Mouse (Mus musculus) gastrocnemius, adult 2 months (tissue): ENCODE results near the gene Gabbr2. TPM values are rescaled to one million over a fixed set of nuclear protein-coding genes. Genes with fewer than 3 reads are reported as not detected.

Source experiments
- DNase-seq: peaks from one replicate; pipeline ENCODE4 v3.0.0; 2022
- H3K27ac ChIP-seq: fragments of 200-600 bp; 2 replicates; pipeline ENCODE4 v1.8.1; 2022; ENCODE audit warnings: mild to moderate bottlenecking
- H3K4me3 ChIP-seq: fragments of 200-600 bp; 2 replicates; pipeline ENCODE4 v1.8.1; 2022; ENCODE audit warnings: mild to moderate bottlenecking, moderate library complexity
- CTCF ChIP-seq: fragments of 200-600 bp; IDR thresholded peaks from 2 replicates; pipeline ENCODE4 v1.8.1; 2022; ENCODE audit warnings: antibody characterized with exemption, mild to moderate bottlenecking, moderate library complexity
- intact Hi-C: fragments of 180-260 bp; cut with DNase I; formaldehyde crosslinking; loops from one replicate; pipeline ENCODE4 v1.15.1; 2025
- total RNA-seq, 2 experiments: library from RNA; stranded (reverse); gene quantifications; 2 replicates each; pipeline ENCODE4 v1.2.3; 2021

Gabbr2 gene
- total RNA-seq, 2 experiments from 2014 or later: 0.06 to 0.10 TPM

- Histone ChIP-seq H3K27ac (no peak overlapping the region), H3K4me3 (no peak overlapping the region)
- TF ChIP-seq CTCF: no peak
- no peak for DNase-seq
- intact Hi-C loops: no loop called here
These were observed 366.6 kb downstream of the Gabbr2 start for GRCm38 (mm10) chr4:46625101-46625500.

- Histone ChIP-seq H3K4me3 (no peak overlapping the region), H3K27ac (no peak overlapping the region)
- intact Hi-C loops: no loop called here
- no peak for DNase-seq
- TF ChIP-seq CTCF: no peak
These were observed 368.7 kb downstream of the Gabbr2 start for GRCm38 (mm10) chr4:46623007-46623406.

GRCm38 (mm10) chr4:46620946-46621345 is 370.7 kb downstream of the Gabbr2 start:
- DNase-seq: no peak
- no peak for TF ChIP-seq CTCF
- Histone ChIP-seq H3K27ac (no peak overlapping the region), H3K4me3 (no peak overlapping the region)
- intact Hi-C loops: no loop called here

- intact Hi-C loops: no loop called here
- no peak overlapping the region for H3K27ac ChIP-seq
- DNase-seq: no peak
- no peak overlapping the region for H3K4me3 ChIP-seq
- peak; percentile 40; the same call in 1 of the 2 replicates for TF ChIP-seq CTCF
These were observed 371.3 kb downstream of the Gabbr2 start for GRCm38 (mm10) chr4:46620330-46620729.

DNA sequence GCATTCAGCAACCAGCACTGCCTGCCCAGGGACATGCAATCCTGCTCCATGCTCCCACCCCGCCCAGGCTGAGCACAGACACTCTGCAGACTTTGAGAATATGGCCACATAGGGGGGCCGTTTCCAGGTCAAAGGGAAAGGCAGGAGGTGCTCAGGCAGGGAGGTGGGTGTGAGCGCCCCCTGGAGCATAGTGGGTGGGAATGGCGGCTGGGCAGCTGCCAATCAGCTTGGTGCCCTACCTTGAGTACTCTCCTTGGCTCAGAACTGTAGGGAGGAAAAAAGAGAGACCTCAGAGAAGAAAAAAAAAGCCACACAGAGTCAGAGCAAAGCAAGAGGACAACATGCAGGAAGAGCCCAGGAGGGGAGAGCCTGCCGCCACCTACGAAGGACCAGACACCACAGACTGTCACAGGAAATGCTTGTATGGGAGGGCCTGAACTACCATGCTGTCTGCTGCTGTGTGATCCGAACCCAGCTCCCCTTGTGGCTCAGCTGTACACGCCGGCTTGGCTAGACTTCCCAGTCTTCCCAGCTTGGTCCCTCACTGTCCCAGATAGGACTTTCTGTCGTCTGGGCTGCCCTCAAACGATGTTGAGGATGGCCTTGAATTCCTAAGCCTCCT is 373.4 kb downstream of the Gabbr2 start:
- H3K4me3 ChIP-seq: no peak overlapping the region
- no peak overlapping the region for H3K27ac ChIP-seq
- intact Hi-C loops: loop anchor here (10.0 kb wide), 1 partner anchor 436 kb away; the partner anchor contains the start of gene Anks6
- peak; percentile 33; the same call in 1 of the 2 replicates for TF ChIP-seq CTCF
- no peak for DNase-seq

DNA sequence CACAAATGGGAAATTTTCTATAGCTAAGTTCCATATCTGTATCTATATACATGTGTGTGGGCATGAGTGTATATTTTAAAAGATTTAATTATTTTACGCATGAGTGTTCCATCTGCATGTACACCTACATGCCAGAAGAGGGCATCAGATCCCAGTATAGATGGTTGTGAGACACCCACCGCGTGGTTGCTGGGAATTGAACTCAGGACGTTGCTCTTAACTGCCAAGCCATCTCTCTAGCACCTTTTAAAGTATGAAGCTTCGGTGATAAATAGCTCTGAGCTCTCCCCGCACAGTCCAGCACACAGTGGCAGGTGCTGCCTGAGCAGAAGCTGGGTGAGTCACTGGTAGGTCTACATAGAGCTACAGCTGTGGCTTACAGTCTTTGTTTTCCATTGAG is 374.3 kb downstream of the Gabbr2 start:
- Histone ChIP-seq H3K4me3 (no peak overlapping the region), H3K27ac (no peak overlapping the region)
- TF ChIP-seq CTCF: peak; percentile 47
- DNase-seq: no peak
- intact Hi-C loops: loop anchor here (10.0 kb wide), 1 partner anchor 437 kb away; the partner anchor contains the start of gene Anks6

DNA sequence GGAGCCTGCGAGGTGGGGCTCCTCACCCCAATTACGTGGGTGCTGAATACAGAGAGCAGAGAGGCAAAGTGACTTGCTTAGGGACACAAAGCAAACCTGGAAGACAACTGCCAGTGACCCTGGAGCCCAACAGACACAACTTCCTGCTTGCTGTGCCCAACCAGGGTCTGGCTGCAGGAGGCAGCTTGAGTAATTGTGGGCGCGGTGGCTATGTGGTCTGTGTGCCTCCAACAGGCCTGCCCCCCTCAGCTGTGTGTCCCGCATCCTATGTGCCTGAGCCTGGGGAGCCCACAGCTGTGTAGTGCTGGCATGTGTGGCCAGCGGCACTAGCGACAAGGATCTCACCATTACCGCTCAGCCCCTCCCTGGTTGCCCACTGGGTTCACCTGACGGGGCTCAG is 377.0 kb downstream of the Gabbr2 start:
- TF ChIP-seq CTCF: no peak
- no peak for DNase-seq
- Histone ChIP-seq H3K4me3 (no peak overlapping the region), H3K27ac (no peak overlapping the region)
- intact Hi-C loops: loop anchor here (10.0 kb wide), 1 partner anchor 440 kb away; the partner anchor contains the start of gene Anks6

DNA sequence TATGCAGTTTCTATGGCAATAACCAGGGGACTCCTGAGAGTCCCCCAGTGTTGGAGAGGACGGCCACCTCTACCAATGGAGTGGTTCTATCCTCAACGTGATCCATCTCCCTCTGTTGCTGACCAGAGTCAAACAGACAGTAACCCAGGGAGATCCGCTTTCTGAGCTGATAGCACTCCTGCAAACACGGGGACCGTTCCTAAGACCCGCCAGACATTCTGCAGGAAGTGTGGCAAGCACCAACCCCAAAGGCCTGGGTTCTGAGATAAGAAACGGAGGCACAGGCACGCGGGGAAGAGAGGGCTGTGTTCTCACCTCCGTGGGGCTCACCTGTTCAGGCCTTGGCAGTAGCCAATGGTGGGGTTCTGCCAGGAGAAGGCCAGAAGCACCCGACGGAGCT is 378.1 kb downstream of the Gabbr2 start:
- no peak for DNase-seq
- TF ChIP-seq CTCF: no peak
- Histone ChIP-seq H3K4me3 (no peak overlapping the region), H3K27ac (no peak overlapping the region)
- intact Hi-C loops: loop anchor here (10.0 kb wide), 1 partner anchor 441 kb away; the partner anchor contains the start of gene Anks6

Other genes starting within 250 kb of the Gabbr2 start
- gene Anks6, start 65.6 kb upstream of the Gabbr2 start, total RNA-seq: 1 to 10 TPM; 1.4 to 1.8 TPM
- under 1 TPM in 1 of 2 experiments, not detected in 1; 0.17 TPM for gene Galnt12, start 100.0 kb upstream of the Gabbr2 start, total RNA-seq
- 10 to 100 TPM; 19.5 to 37.8 TPM for gene Col15a1, start 216.3 kb upstream of the Gabbr2 start, total RNA-seq